Mouse (Mus musculus) neutrophil, adult 65 days (primary cell): ENCODE data around the gene Gxylt2. TPM values are rescaled to one million over a fixed set of nuclear protein-coding genes. Genes with fewer than 3 reads are reported as not detected.

ENCODE experiments used
- total RNA-seq: library from RNA; stranded (reverse); gene quantifications from 2 replicates; pipeline ENCODE4 v1.2.4, GENCODE M21; 2023

Gene Gxylt2
- total RNA-seq = 0.09 and 0.14 TPM in 2 replicates

GRCm38 (mm10) chr6:100704574-100705365 is at the start of gene Gxylt2:
Gxylt2 (plus strand) TSS chr6:100704734.

GRCm38 (mm10) chr6:100670880-100671344 is 33.6 kb upstream of the Gxylt2 start, which contains the start of gene Shq1:
Shq1 (minus strand) TSS chr6:100671157.

DNA sequence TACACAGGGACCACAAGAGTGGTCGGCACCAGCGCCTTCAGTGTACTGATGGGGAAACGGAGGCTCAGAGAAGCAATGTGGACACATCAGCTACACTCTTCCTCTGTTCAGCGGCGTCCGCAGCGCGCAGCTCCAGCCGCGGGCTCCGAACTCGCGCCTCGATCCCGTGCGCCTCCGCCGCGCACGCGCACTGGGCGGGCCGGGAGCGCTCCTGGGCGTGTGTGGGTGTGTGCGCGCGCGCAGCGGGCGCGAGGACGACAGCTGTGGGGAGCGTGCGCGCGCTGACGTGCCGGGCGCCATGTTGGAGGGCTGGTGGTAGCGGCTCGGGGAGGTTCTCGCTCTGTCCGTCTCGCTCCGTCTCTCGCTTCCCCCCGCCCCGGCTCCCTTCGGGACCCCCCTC is 128.8 kb downstream of the Gxylt2 start, which contains the start of gene Ppp4r2:
Gene Ppp4r2, plus strand, starts transcription at position 268 of the 400 bp plus-strand sequence.

Other genes with a start within 250 kb of the Gxylt2 start
- gene Shq1, start 33.6 kb upstream of the Gxylt2 start, total RNA-seq = 3.0 and 4.2 TPM in 2 replicates
- gene Ppp4r2, start 128.9 kb downstream of the Gxylt2 start, total RNA-seq = 59.4 and 65.4 TPM in 2 replicates